ENCODE assay signal across 8 mouse cellular contexts in genomic region chr4:114908829-114909601, GRCm38 (mm10). TPM values are rescaled to one million over a fixed set of nuclear protein-coding genes. Genes with fewer than 3 reads are reported as not detected.
DNase-seq lines count a peak whose midpoint lies in the region; ATAC-seq and TF ChIP-seq lines count a peak whose summit lies in the region.

Foxd2 (minus strand) TSS chr4:114908873.

- peak within 1 kb of the TSS; percentile 58 for H3K9ac ChIP-seq in ES-Bruce4 (ENCODE audit: low read depth, poor library complexity, severe bottlenecking)
- peak within 1 kb of the TSS; percentile 54 for H3K9ac ChIP-seq in heart, embryonic 15.5 days
- no peak within 1 kb of the TSS for H3K9ac ChIP-seq in lung, postnatal 0 days (replicated peaks; ENCODE audit: low read depth)

- peak; percentile 89 for ATAC-seq in heart, embryonic 15.5 days (replicated peaks; ENCODE audit: insufficient number of reproducible peaks, insufficient read depth, low FRiP score, low read depth)
- ATAC-seq in lung, postnatal 0 days = peak; percentile 93

- peaks cover 50% of the 10 kb centered on the region for H3K27me3 ChIP-seq in ES-Bruce4 (ENCODE audit: control insufficient read depth, insufficient read depth, low read length, poor library complexity, severe bottlenecking)
- H3K27me3 ChIP-seq in erythroblast, embryonic 14.5 days (ENCODE audit: control insufficient read depth) = peaks cover 100% of the 10 kb centered on the region
- peaks cover 99% of the 10 kb centered on the region for H3K27me3 ChIP-seq in heart, embryonic 15.5 days
- peaks cover 86% of the 10 kb centered on the region for H3K27me3 ChIP-seq in lung, postnatal 0 days (replicated peaks; ENCODE audit: insufficient read depth, low read length)

- no peak within 1 kb of the TSS for H3K27ac ChIP-seq in ES-Bruce4 (ENCODE audit: insufficient read depth, low read length)
- H3K27ac ChIP-seq in heart, embryonic 15.5 days = 0 out of 2 replicates have a peak within 1 kb of the TSS, but pooled peaks have one; percentile 25
- no peak within 1 kb of the TSS for H3K27ac ChIP-seq in lung, postnatal 0 days (ENCODE audit: low read length)

- peak within 1 kb of the TSS; percentile 96 for H3K4me2 ChIP-seq in heart, embryonic 15.5 days
- peak within 1 kb of the TSS; percentile 96 for H3K4me2 ChIP-seq in lung, postnatal 0 days (replicated peaks; ENCODE audit: low read depth, low read length)

- H3K4me3 ChIP-seq in ES-Bruce4 (ENCODE audit: low read depth, low read length) = peak within 1 kb of the TSS; percentile 67
- peak within 1 kb of the TSS; percentile 56 for H3K4me3 ChIP-seq in erythroblast, embryonic 14.5 days (replicated peaks)
- H3K4me3 ChIP-seq in heart, embryonic 15.5 days = peak within 1 kb of the TSS; percentile 64
- H3K4me3 ChIP-seq in lung, postnatal 0 days (ENCODE audit: low read depth, low read length) = peak within 1 kb of the TSS; percentile 56

- TF ChIP-seq CTCF in ES-Bruce4 (IDR thresholded peaks at IDR 0.05; ENCODE audit: low read depth, low read length) = peak; percentile 72
- peak; percentile 90 for TF ChIP-seq CTCF in lung, postnatal 0 days (IDR thresholded peaks at IDR 0.05)

- no peaks in the 10 kb centered on the region for H3K4me1 ChIP-seq in ES-Bruce4 (ENCODE audit: control insufficient read depth, insufficient read depth, low read length)
- peaks cover 17% of the 10 kb centered on the region for H3K4me1 ChIP-seq in erythroblast, embryonic 14.5 days (ENCODE audit: control insufficient read depth)
- H3K4me1 ChIP-seq in heart, embryonic 15.5 days (replicated peaks) = peaks cover 41% of the 10 kb centered on the region
- peaks cover 11% of the 10 kb centered on the region for H3K4me1 ChIP-seq in lung, postnatal 0 days (ENCODE audit: insufficient read depth, low read depth, low read length)

- H3K9me3 ChIP-seq in ES-Bruce4 (replicated peaks; ENCODE audit: control insufficient read depth, insufficient read depth, low read length, poor library complexity, severe bottlenecking) = no peaks in the 10 kb centered on the region
- H3K9me3 ChIP-seq in erythroblast, embryonic 14.5 days (ENCODE audit: control insufficient read depth, low read length) = peaks cover 11% of the 10 kb centered on the region; the same call in 1 of the 2 replicates
- H3K9me3 ChIP-seq in heart, embryonic 15.5 days (replicated peaks) = no peaks in the 10 kb centered on the region
- no peaks in the 10 kb centered on the region for H3K9me3 ChIP-seq in lung, postnatal 0 days (ENCODE audit: low read length)

- TF ChIP-seq POLR2A in ES-Bruce4 (IDR thresholded peaks at IDR 0.05; ENCODE audit: insufficient read depth, low read length) = no peak

- no peaks in the 10 kb centered on the region for H3K36me3 ChIP-seq in ES-Bruce4 (ENCODE audit: control insufficient read depth, insufficient read depth, low read length, poor library complexity, severe bottlenecking)
- H3K36me3 ChIP-seq in erythroblast, embryonic 14.5 days (ENCODE audit: control insufficient read depth) = no peaks in the 10 kb centered on the region
- H3K36me3 ChIP-seq in heart, embryonic 15.5 days = no peaks in the 10 kb centered on the region
- H3K36me3 ChIP-seq in lung, postnatal 0 days (ENCODE audit: insufficient read depth, low read length) = no peaks in the 10 kb centered on the region

- under 1% methylated on average over 58 of the region's 64 CpGs for WGBS in heart, embryonic 15.5 days
- 1% methylated on average over 58 of the region's 64 CpGs for WGBS in lung, postnatal 0 days

- TF ChIP-seq EP300 in ES-Bruce4 (IDR thresholded peaks at IDR 0.05; ENCODE audit: insufficient read depth, low read depth, low read length) = no peak
- no peak for TF ChIP-seq EP300 in lung, postnatal 0 days (IDR thresholded peaks at IDR 0.05)

- DNase-seq in brain, adult 2 months (ENCODE audit: low read depth, low spot score) = peak; percentile 62
- peak; percentile 91 for DNase-seq in kidney, postnatal 14 days
- DNase-seq in lung, postnatal 0 days (ENCODE audit: low spot score) = peak; percentile 90
- DNase-seq in ovary, adult 18-20 months (ENCODE audit: low spot score) = peak; percentile 80
- DNase-seq in thymus, postnatal 25 days = peak; percentile 93

RNA-seq across cellular contexts. Expression of gene Foxd2, which starts in this region (rescaled TPM):
- polyA plus RNA-seq in ES-Bruce4 (2011; ENCODE audit: insufficient read depth, insufficient read length, low read depth, missing spikeins) = not detected in 2 replicates
- 0.01 TPM in 1 of 2 replicates, not detected in the other for polyA plus RNA-seq in erythroblast, embryonic 14.5 days (2012)
- polyA plus RNA-seq in heart, embryonic 15.5 days (2015; fragmentation: Nextera tagmentation; extraction: Ambion mirVana) = 0.15 TPM in 1 of 2 replicates, not detected in the other
- 0.10 TPM in 1 of 2 replicates, not detected in the other for polyA plus RNA-seq in lung, postnatal 0 days (2015; fragmentation: Nextera tagmentation; extraction: Ambion mirVana)

Comparison
In these comparisons a context has a peak if more than half of its experiments do, and no peak if none do; other contexts are left out.
1. Peak in ATAC-seq, H3K4me3 ChIP-seq, H3K27ac ChIP-seq, H3K9ac ChIP-seq and H3K4me2 ChIP-seq in heart, embryonic 15.5 days; RNA of the gene not detected or under 1 TPM.
2. Peak in DNase-seq, ATAC-seq, H3K4me3 ChIP-seq and H3K4me2 ChIP-seq in lung, postnatal 0 days; RNA of the gene not detected or under 1 TPM.